Comparison of ENCODE assay signal across 7 mouse cellular contexts in genomic region chr15:102670767-102671575, GRCm38 (mm10). TPM values are rescaled to one million over a fixed set of nuclear protein-coding genes. Genes with fewer than 3 reads are reported as not detected.
DNase-seq lines count a peak whose midpoint lies in the region; ATAC-seq lines count a peak whose summit lies in the region.

No protein-coding gene starts in this region.

- peak overlapping the region; percentile 87 for H3K4me3 ChIP-seq in limb, embryonic 10.5 days
- H3K4me3 ChIP-seq in midbrain, embryonic 13.5 days (replicated peaks), result peak overlapping the region; percentile 55

- peaks cover 49% of the 10 kb centered on the region for H3K4me1 ChIP-seq in limb, embryonic 10.5 days
- peaks cover 47% of the 10 kb centered on the region for H3K4me1 ChIP-seq in midbrain, embryonic 13.5 days (replicated peaks)

- WGBS in limb, embryonic 10.5 days, result under 1% methylated on average over 53 of the region's 53 CpGs
- under 1% methylated on average over 53 of the region's 53 CpGs for WGBS in midbrain, embryonic 13.5 days

- ATAC-seq in granulocyte monocyte progenitor cell, adult 5-6 weeks (replicated peaks; ENCODE audit: poor library complexity, severe bottlenecking), result peak; percentile 96
- ATAC-seq in midbrain, embryonic 13.5 days, result peak; percentile 91

- peaks cover 34% of the 10 kb centered on the region for H3K36me3 ChIP-seq in limb, embryonic 10.5 days
- H3K36me3 ChIP-seq in midbrain, embryonic 13.5 days, result peaks cover 20% of the 10 kb centered on the region; the same call in 1 of the 2 replicates

- DNase-seq in adrenal gland, adult 8-10 months, result peak; percentile 97
- DNase-seq in embryo, embryonic 9.5 days (ENCODE audit: extremely low spot score), result peak; percentile 100
- peak; percentile 98 for DNase-seq in kidney, adult 11 months
- peak; percentile 100 for DNase-seq in limb, embryonic 10.5 days (ENCODE audit: low spot score)
- DNase-seq in spleen, adult 12 weeks (ENCODE audit: low spot score), result peak; percentile 86

- H3K9me3 ChIP-seq in limb, embryonic 10.5 days (replicated peaks), result no peaks in the 10 kb centered on the region
- H3K9me3 ChIP-seq in midbrain, embryonic 13.5 days, result no peaks in the 10 kb centered on the region

- peak overlapping the region; percentile 100 for H3K27ac ChIP-seq in limb, embryonic 10.5 days
- H3K27ac ChIP-seq in midbrain, embryonic 13.5 days, result peak overlapping the region; percentile 99

- H3K27me3 ChIP-seq in limb, embryonic 10.5 days (ENCODE audit: low read depth, poor library complexity, severe bottlenecking), result no peaks in the 10 kb centered on the region
- no peaks in the 10 kb centered on the region for H3K27me3 ChIP-seq in midbrain, embryonic 13.5 days

- H3K9ac ChIP-seq in midbrain, embryonic 13.5 days (replicated peaks), result peak overlapping the region; percentile 84

- peak overlapping the region; percentile 78 for H3K4me2 ChIP-seq in midbrain, embryonic 13.5 days (replicated peaks)

RNA-seq across cellular contexts. Expression of gene Atp5g2, which starts 1.2 kb away (rescaled TPM):
- 10 to 100 TPM in 2 of 4 experiments, 1 to 10 TPM in 2; 6.2 to 23.7 (median 10.8) TPM for total RNA-seq in adrenal gland, adult 8-10 months (2022)
- total RNA-seq in granulocyte monocyte progenitor cell, adult 5-6 weeks (2014; fragmentation: Nextera tagmentation), result 69.8 and 122 TPM in 2 replicates
- 83.4 and 95.4 TPM in 2 replicates for total RNA-seq in granulocyte monocyte progenitor cell, adult 5-6 weeks (2017)
- 61.8 and 74.3 TPM in 2 replicates for polyA plus RNA-seq in limb, embryonic 10.5 days (2016; fragmentation: Nextera tagmentation; extraction: Ambion mirVana)
- polyA plus RNA-seq in midbrain, embryonic 13.5 days (2015; fragmentation: Nextera tagmentation; extraction: Ambion mirVana), result 58.9 and 59.1 TPM in 2 replicates

RNA-seq across cellular contexts. Expression of gene Atf7, which starts 45.7 kb away (rescaled TPM):
- total RNA-seq in adrenal gland, adult 8-10 months (2022), result 100 to 1,000 TPM in 1 of 4 experiments, 10 to 100 TPM in 3; 55.5 to 104 (median 76.0) TPM
- total RNA-seq in granulocyte monocyte progenitor cell, adult 5-6 weeks (2014; fragmentation: Nextera tagmentation), result 124 and 212 TPM in 2 replicates
- 43.1 and 60.2 TPM in 2 replicates for total RNA-seq in granulocyte monocyte progenitor cell, adult 5-6 weeks (2017)
- polyA plus RNA-seq in limb, embryonic 10.5 days (2016; fragmentation: Nextera tagmentation; extraction: Ambion mirVana), result 22.2 and 27.0 TPM in 2 replicates
- polyA plus RNA-seq in midbrain, embryonic 13.5 days (2015; fragmentation: Nextera tagmentation; extraction: Ambion mirVana), result 15.9 and 22.1 TPM in 2 replicates

RNA-seq across cellular contexts. Expression of gene Gm28047, which starts 46.1 kb away (rescaled TPM):
- 1 to 10 TPM in 2 of 4 experiments, not detected in 2; 2.0 to 2.1 TPM for total RNA-seq in adrenal gland, adult 8-10 months (2022)
- total RNA-seq in granulocyte monocyte progenitor cell, adult 5-6 weeks (2014; fragmentation: Nextera tagmentation), result not detected in 2 replicates
- not detected in 2 replicates for total RNA-seq in granulocyte monocyte progenitor cell, adult 5-6 weeks (2017)
- 0.31 TPM in 1 of 2 replicates, not detected in the other for polyA plus RNA-seq in limb, embryonic 10.5 days (2016; fragmentation: Nextera tagmentation; extraction: Ambion mirVana)
- not detected in 2 replicates for polyA plus RNA-seq in midbrain, embryonic 13.5 days (2015; fragmentation: Nextera tagmentation; extraction: Ambion mirVana)

RNA-seq across cellular contexts. Expression of gene Calcoco1, which starts 51.0 kb away (rescaled TPM):
- total RNA-seq in adrenal gland, adult 8-10 months (2022), result 100 to 1,000 TPM; 119 to 225 (median 182) TPM
- total RNA-seq in granulocyte monocyte progenitor cell, adult 5-6 weeks (2014; fragmentation: Nextera tagmentation), result 10.8 and 19.3 TPM in 2 replicates
- total RNA-seq in granulocyte monocyte progenitor cell, adult 5-6 weeks (2017), result 5.1 and 12.2 TPM in 2 replicates
- polyA plus RNA-seq in limb, embryonic 10.5 days (2016; fragmentation: Nextera tagmentation; extraction: Ambion mirVana), result 26.3 and 33.5 TPM in 2 replicates
- polyA plus RNA-seq in midbrain, embryonic 13.5 days (2015; fragmentation: Nextera tagmentation; extraction: Ambion mirVana), result 41.9 and 51.1 TPM in 2 replicates

Comparison
In these comparisons a context has a peak if more than half of its experiments do, and no peak if none do; other contexts are left out.
1. Peak in every context shown above with its lines: DNase-seq, ATAC-seq, H3K4me3 ChIP-seq and H3K27ac ChIP-seq.